Mouse (Mus musculus) bone marrow, adult 2 months (tissue): ENCODE measurements around the gene Cyp3a59. TPM values are rescaled to one million over a fixed set of nuclear protein-coding genes. Genes with fewer than 3 reads are reported as not detected.
"Not testable (repeated sequence)": the region's sequence is repeated elsewhere in the genome, so short reads cannot be mapped to it uniquely, and the experiment has no call there.

Experiments
- H3K27ac ChIP-seq: fragments of 200-500 bp; 2 replicates; pipeline ENCODE4 v1.5.1; 2012; ENCODE audit warnings: low read depth, mild to moderate bottlenecking, control low read depth, inconsistent platforms, low read length; ENCODE audit not compliant: control insufficient read depth, poor library complexity, insufficient read depth
- H3K4me1 ChIP-seq: fragments of 200-500 bp; 2 replicates; pipeline ENCODE4 v1.6.1; 2011; ENCODE audit warnings: low read length; ENCODE audit not compliant: control insufficient read depth, insufficient read depth
- H3K4me3 ChIP-seq: fragments of 200-500 bp; replicated peaks from 2 replicates; pipeline ENCODE3; 2011; ENCODE audit warnings: mild to moderate bottlenecking, low read depth, low read length, control low read depth; ENCODE audit not compliant: control insufficient read depth
- CTCF ChIP-seq: fragments of 200-500 bp; IDR thresholded peaks from 2 replicates; pipeline ENCODE4 v1.5.1; 2011; ENCODE audit warnings: low read length, control low read depth; ENCODE audit not compliant: control insufficient read depth, insufficient read depth
- POLR2A ChIP-seq: fragments of 200-500 bp; IDR thresholded peaks from 2 replicates; pipeline ENCODE4 v1.6.1; 2011; ENCODE audit warnings: low read depth, mild to moderate bottlenecking, control low read depth, low read length, borderline replicate concordance; ENCODE audit not compliant: control insufficient read depth
- WGBS: fragments of 180-500 bp; shearing (Covaris S2); methylation state at CpG from one replicate; pipeline ENCODE4 v1.1.7; 2018; 5-methylcytosine and 5-hydroxymethylcytosine counted together
- polyA plus RNA-seq: library from polyadenylated mRNA; stranded (reverse); fragments of >200 nt; gene quantifications from 2 replicates; pipeline ENCODE4 v1.2.4, GENCODE M21; 2011; ENCODE audit warnings: low replicate concordance; ENCODE audit not compliant: missing spikeins, insufficient read depth, insufficient read length

The Cyp3a59 gene
- not detected in 2 replicates for polyA plus RNA-seq

GRCm38 (mm10) chr5:146078945-146079344, at the start of gene Cyp3a59:
TSS of gene Cyp3a59 (plus strand) at chr5:146079257.
- H3K4me1 ChIP-seq, H3K4me3 ChIP-seq, H3K27ac ChIP-seq: not testable (repeated sequence)

GRCm38 (mm10) chr5:146070099-146070498, 9.0 kb upstream of the Cyp3a59 start:
- Histone ChIP-seq H3K4me3 (no peak overlapping the region), H3K4me1 (no peaks in the 10 kb centered on the region), H3K27ac (no peak overlapping the region)
- TF ChIP-seq POLR2A (no peak), CTCF (no peak)
- WGBS: 50% methylated on average over 1 of the region's 1 CpGs

- WGBS: 37% methylated on average over 2 of the region's 2 CpGs
- no peak overlapping the region for H3K27ac ChIP-seq
- no peak overlapping the region for H3K4me3 ChIP-seq
- TF ChIP-seq POLR2A (no peak), CTCF (no peak)
- H3K4me1 ChIP-seq: no peaks in the 10 kb centered on the region
Observed at GRCm38 (mm10) chr5:146147903-146148302, 68.8 kb downstream of the Cyp3a59 start.

GRCm38 (mm10) chr5:146150454-146150853, 71.4 kb downstream of the Cyp3a59 start:
- no peaks in the 10 kb centered on the region for H3K4me1 ChIP-seq
- TF ChIP-seq POLR2A (no peak), CTCF (no peak)
- no peak overlapping the region for H3K4me3 ChIP-seq
- no peak overlapping the region for H3K27ac ChIP-seq
- 36% methylated on average over 3 of the region's 3 CpGs for WGBS

GRCm38 (mm10) chr5:146158326-146158725, 79.3 kb downstream of the Cyp3a59 start:
- H3K4me1 ChIP-seq, H3K4me3 ChIP-seq, H3K27ac ChIP-seq: not testable (repeated sequence)
- WGBS: 86% methylated on average over 4 of the region's 4 CpGs

- not testable (repeated sequence) for H3K4me3 ChIP-seq, H3K4me1 ChIP-seq, H3K27ac ChIP-seq
- 88% methylated on average over 3 of the region's 3 CpGs for WGBS
Observed at GRCm38 (mm10) chr5:146160439-146160838, 81.4 kb downstream of the Cyp3a59 start, which contains the start of gene Gm5565. TSS of gene Gm5565 (minus strand) at chr5:146160539.

Other genes starting within 250 kb of the Cyp3a59 start
- 3.6 and 16.6 TPM in 2 replicates for gene Cyp3a11, start 199.3 kb upstream of the Cyp3a59 start, polyA plus RNA-seq
- gene Cyp3a25, start 69.6 kb upstream of the Cyp3a59 start, polyA plus RNA-seq: 0.50 and 4.0 TPM in 2 replicates
- gene Gm5565, start 81.3 kb downstream of the Cyp3a59 start, polyA plus RNA-seq: not detected in 2 replicates
- gene Gm6309, start 91.5 kb downstream of the Cyp3a59 start, polyA plus RNA-seq: not detected in 2 replicates
- gene 1700001J03Rik, start 106.0 kb downstream of the Cyp3a59 start, polyA plus RNA-seq: not detected in 2 replicates
- 5.8 and 13.2 TPM in 2 replicates for gene Rnf6, start 142.3 kb downstream of the Cyp3a59 start, polyA plus RNA-seq
- 17.0 and 28.8 TPM in 2 replicates for gene Cdk8, start 152.0 kb downstream of the Cyp3a59 start, polyA plus RNA-seq